Mouse (Mus musculus): ENCODE measurements around the gene Mfsd2a. TPM values are rescaled to one million over a fixed set of nuclear protein-coding genes. Genes with fewer than 3 reads are reported as not detected.

Gene Mfsd2a
- total RNA-seq, 2 experiments from 2014 or later, result 0.42 TPM; not detected in 1

GRCm38 (mm10) chr4:122939048-122939796 lies 21.8 kb downstream of the Mfsd2a start:
- no peak for DNase-seq
- intact Hi-C loops (cut with DNase I), result no loop called here

DNA sequence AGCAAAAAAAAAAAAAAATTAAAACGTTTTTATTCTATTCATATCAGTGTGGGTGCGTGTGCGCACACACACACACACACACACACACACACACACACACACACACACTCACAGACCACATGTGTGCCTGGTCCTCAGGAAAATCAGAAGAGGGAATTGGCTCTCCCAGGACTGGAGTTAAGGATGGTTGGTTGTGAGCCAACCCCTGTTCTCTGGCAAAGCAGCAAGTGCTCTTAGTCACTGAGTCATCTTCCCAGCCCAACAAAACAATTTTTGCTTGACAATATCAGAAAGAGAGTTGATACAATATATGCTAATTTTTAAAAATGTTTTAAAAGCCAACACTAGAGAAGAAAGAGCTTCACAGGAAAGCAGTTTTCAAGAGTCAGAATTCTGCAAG lies 23.5 kb downstream of the Mfsd2a start:
- intact Hi-C loops (cut with DNase I), result no loop called here
- no peak for DNase-seq

DNA sequence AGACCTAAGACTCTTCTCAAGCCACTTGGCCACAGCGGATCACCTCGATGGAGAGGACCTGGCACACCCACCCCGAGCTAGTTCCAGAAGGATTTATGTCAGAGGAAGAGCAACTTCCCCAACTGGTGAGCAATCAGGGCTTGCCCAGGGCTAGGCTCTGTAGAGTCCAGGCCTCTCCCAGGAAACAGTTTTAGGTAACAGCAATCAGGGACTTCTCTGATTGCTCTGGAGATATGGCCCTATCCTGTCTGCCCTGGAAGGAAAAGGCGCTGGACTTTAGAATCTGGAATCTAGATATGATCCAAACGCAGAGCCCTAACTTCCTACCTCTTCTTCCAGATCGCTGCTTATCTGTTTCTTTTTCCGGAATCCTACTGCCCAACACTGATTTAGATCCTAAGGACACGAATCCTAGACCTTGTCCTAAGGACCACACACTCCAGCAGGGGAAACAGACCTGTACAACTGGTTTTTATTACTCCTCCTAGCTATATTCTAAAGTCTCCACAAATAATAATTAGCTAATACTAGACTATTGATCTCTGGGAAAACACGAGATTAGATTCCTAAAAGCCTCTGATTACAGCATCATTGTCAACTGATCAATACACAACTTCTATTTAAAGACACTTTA lies 25.4 kb downstream of the Mfsd2a start:
- intact Hi-C loops (cut with DNase I), result no loop called here
- DNase-seq, result no peak

- intact Hi-C loops (cut with DNase I), result no loop called here
- no peak for DNase-seq
Observed at GRCm38 (mm10) chr4:122933857-122934256, 27.1 kb downstream of the Mfsd2a start.

DNA sequence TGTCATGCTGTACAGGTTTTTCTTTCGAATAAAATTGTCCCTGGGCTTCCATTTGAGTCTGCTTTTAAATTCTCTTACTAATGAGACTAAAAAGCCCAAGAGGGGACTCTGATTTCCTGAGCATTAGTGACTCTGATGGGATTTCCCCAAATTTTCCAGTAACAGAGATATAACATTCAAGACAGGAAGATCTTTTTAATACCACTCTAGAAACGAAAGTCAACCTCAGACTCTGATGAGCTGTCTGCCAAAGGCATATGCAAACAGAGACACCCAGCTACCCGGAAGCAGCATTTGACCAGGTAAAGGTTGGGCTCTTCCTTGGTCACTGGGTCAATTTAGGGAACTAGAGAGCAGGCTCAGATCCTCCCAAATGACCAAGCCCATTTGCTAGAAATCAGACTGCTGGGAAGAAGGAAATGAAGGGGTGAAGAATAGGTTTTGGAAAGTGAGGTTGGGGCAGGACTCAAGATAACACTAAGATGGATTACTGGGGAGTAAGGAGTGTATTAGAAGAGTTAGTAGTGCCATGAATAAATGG lies 27.9 kb downstream of the Mfsd2a start:
- DNase-seq, result no peak
- intact Hi-C loops (cut with DNase I), result no loop called here

DNA sequence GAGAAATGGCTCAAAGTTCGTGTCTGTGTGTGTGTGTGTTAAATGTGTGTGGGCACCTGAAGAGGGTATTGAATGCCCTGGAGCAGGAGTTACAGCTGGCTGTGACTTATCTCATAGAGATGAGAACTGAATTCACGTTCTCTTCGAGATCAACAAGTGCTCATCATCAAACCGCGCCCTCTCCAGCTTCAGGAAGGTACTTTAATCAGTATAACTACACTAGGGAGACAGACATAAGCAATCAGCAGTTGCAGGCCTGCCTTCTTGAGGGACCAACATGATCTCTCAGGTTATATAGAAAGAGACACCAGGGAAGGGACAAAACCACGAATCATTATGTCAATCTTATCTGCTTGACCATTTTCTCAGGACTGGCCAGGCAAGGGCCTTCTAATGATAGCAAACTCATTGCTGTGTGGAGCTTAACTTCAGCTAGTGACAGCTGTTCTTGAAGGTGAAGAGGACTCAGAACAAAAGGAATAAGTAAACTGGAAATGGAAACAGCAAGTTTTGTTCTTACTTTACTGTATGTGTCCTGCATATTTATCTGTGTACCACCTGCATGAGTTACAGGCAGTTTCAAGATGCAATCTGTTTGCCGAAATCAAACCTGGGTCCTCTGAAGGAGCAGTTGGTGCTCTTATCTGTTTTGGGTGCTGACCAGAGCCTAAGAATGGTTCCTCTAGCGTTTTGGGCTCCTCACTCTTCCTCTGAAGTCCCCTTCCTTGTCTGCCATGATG lies 28.6 kb downstream of the Mfsd2a start:
- intact Hi-C loops (cut with DNase I), result no loop called here
- DNase-seq, result no peak

DNA sequence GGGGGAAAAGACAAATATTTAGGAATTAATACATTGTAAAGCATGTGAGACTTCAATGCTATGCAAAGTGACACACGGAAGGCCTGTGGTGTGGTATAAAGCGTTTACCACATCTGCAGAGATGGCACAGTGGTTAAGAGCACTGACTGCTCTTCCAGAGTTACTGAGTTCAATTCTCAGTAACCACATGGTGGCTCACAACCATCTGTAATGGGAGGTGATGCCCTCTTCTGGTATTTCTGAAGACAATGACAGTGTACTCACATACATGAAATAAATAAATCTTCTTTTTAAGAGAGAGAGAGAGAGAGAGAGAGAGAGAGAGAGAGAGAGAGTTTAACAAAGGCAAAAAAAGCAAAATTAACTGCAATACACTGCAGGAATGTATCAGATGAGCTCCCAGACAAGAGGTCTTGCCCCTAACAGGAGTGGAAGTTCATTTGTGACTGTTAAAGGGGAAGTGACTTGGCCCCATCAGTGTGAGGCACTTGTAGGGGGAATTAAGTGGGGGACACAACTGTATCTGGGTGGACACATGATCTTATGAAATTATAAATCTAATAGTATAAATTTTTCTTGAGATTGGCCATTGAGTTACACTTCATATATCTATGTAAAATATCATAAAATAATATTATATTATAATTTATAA lies 29.9 kb downstream of the Mfsd2a start:
- no peak for DNase-seq
- intact Hi-C loops (cut with DNase I), result no loop called here

- DNase-seq, result peak; percentile 14 to 24
- intact Hi-C loops (cut with DNase I), result no loop called here
Observed at GRCm38 (mm10) chr4:122923392-122924344, 37.3 kb downstream of the Mfsd2a start.

DNA sequence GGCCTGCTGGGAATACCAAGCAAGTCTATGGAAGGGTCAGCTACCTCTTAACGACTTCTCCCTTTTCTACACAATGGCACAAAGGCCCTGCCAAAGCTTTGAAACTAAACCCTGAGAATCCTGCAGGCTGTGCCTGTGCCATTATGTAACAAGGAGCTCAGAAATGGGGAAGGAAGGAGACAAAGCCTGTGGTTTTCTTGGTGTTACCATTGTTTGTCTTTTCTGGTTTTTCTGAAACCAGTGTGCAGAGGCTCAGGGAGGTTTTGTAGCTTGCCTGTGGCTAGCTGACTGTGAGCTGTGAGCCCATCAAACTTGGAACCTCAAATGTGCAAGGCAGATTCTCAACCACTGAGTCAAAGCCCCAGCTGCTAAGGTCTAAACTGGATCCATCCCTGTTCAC lies 38.1 kb downstream of the Mfsd2a start:
- intact Hi-C loops (cut with DNase I), result no loop called here
- DNase-seq, result no peak

- intact Hi-C loops (cut with DNase I), result no loop called here
- no peak for DNase-seq
Observed at GRCm38 (mm10) chr4:122915985-122916384, 45.0 kb downstream of the Mfsd2a start.

- DNase-seq, result no peak
- intact Hi-C loops (cut with DNase I), result loop anchor here (5.0 kb wide), 1 partner anchor 168 kb away; no protein-coding TSS in a partner anchor
Observed at GRCm38 (mm10) chr4:122914186-122914585, 46.8 kb downstream of the Mfsd2a start.

GRCm38 (mm10) chr4:122912613-122913012 lies 48.4 kb downstream of the Mfsd2a start:
- no peak for DNase-seq
- intact Hi-C loops (cut with DNase I), result loop anchor here (5.0 kb wide), 1 partner anchor 170 kb away; no protein-coding TSS in a partner anchor

GRCm38 (mm10) chr4:122910577-122910976 lies 50.4 kb downstream of the Mfsd2a start:
- no peak for DNase-seq

DNA sequence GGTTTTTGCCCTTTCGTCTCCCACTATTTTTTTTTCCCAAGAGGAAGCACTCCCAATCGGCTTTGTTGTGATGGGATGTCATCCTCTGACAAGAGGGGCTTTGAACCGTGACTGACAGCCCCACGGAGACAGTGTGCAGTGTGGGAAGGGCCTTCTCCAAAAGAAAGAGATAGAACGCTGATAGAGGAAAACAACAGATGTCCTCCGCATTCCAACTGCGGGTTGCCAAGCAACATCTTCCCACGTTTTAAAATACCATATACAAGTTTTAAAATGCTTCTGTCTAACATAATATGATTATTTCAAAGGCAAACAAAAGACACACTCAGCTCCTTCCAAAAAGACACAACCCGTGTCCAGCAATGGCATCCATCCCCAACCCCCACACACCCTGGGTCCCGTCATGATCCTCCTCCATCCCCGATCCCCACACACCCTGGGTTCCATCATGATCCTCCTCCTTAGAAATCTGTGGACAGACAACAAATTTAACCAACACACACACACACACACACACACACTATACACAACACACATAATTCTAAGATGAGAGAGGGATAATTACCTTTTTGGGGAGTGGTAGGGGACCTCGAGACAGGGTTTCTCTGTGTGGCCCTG lies 51.3 kb downstream of the Mfsd2a start:
- intact Hi-C loops (cut with DNase I), result loop anchor here (2.0 to 5.0 kb wide), 2 partner anchors 75 to 173 kb away; no protein-coding TSS in a partner anchor
- DNase-seq, result no peak

More at GRCm38 (mm10) chr4:122910577-122910976, 50.4 kb downstream of the Mfsd2a start:
- intact Hi-C loops (cut with DNase I), result loop anchor here (2.0 to 5.0 kb wide), 2 partner anchors 74 to 172 kb away; no protein-coding TSS in a partner anchor

DNA sequence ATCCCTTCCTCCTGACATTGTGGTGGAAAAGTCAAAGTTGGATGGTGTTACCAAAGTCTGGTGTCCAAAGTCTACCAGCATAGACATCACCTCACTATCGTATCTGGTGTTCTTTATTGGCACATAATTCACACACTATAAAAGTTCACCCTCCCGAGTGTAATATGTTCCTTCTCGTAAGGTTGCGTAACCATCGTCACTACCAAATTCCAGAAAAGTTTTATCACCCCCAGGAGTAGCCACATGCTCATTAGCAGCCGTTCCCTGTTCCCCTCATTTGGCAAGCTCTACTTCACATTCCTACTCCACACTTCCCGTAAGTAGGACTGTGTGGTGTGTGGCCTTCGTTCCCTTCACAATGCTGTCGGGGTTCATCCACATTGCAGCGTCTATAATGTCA lies 55.6 kb downstream of the Mfsd2a start:
- DNase-seq, result no peak
- intact Hi-C loops (cut with DNase I), result no loop called here

GRCm38 (mm10) chr4:122903709-122904108 lies 57.3 kb downstream of the Mfsd2a start:
- intact Hi-C loops (cut with DNase I), result loop anchor here (5.0 kb wide), 1 partner anchor 96 kb away; no protein-coding TSS in a partner anchor
- no peak for DNase-seq

DNA sequence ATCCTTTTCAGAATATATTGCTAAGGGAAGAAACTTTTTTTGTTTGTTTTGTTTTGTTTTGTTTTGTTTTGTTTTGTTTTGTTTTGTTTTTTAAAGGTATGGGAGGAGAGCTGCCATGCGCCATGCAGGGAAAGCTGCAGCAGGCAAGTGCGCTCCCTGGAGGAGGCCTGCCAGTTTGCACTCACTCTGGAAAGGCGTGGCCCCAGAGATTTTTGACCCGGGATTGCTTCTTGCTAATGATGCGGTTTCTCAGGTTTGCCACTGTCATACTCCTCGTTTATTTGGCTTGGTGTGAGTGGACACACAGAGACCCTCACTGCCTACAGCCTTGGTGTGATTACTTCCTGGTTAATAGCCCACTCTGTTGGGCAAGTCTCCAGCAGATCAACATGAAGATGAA lies 58.8 kb downstream of the Mfsd2a start:
- peak in 1 of 2 experiments; percentile 30 for DNase-seq

DNA sequence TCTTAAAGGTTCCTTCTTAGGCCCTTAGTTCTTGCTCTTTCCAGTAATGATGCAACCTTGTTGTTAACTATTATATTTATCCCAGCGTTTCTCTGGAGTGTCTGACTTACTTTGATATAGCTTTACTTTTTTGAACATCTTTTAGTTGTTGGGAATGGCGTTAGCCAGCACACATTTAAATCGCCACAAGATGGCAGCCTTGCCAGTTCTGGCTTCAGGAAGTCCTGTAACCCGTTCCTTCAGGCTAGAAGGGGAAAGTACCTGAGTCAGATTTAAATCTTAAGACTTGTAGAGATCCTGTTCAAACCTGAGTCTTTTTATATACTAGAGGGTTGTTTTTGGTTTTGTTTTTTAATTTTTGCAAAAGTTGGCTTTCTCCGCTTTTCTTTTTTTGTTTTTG lies 62.7 kb downstream of the Mfsd2a start:
- peak; percentile 43 to 69 for DNase-seq
- intact Hi-C loops (cut with DNase I), result loop anchor here (1.0 to 5.0 kb wide), 2 partner anchors 86 to 184 kb away; no protein-coding TSS in a partner anchor

More for the DNA sequence above, 58.8 kb downstream of the Mfsd2a start:
- intact Hi-C loops (cut with DNase I), result loop anchor here (5.0 kb wide), 1 partner anchor 95 kb away; no protein-coding TSS in a partner anchor

Measured in heart, postnatal 36 days (tissue).